Mouse (Mus musculus) CH12.LX (cell line): ENCODE measurements at regions not wholly inside any gene's neighbourhood (a gene's known extent, or its start where the extent isn't known, plus 50 kb on each side); places are given as distances from the start of the nearest gene placed in this dataset.

Experiments
- DNase-seq: peaks from one replicate; pipeline ENCODE4 v3.0.0-alpha.2; 2013; ENCODE audit errors: extremely low read depth
- H3K27ac ChIP-seq: 2 replicates; pipeline ENCODE4 v1.5.1; 2012; ENCODE audit warnings: low read depth, mild to moderate bottlenecking, control low read depth, moderate library complexity; ENCODE audit not compliant: insufficient read depth
- H3K27me3 ChIP-seq: replicated peaks from 2 replicates; pipeline ENCODE3; 2012; ENCODE audit warnings: inconsistent platforms
- H3K36me3 ChIP-seq, 2 experiments: replicated peaks in 1 of 2; 2 replicates each; pipeline versions ENCODE3 to v1.6.1; 2012; ENCODE audit warnings: inconsistent platforms in 1 of 2, low read length in 1 of 2, mild to moderate bottlenecking in 1 of 2, mixed read lengths in 1 of 2, moderate library complexity in 1 of 2; ENCODE audit not compliant: control insufficient read depth in 1 of 2, insufficient read depth in 1 of 2
- H3K4me1 ChIP-seq, 2 experiments: 2 replicates each; pipeline ENCODE4 v1.6.1; 2012; ENCODE audit warnings: inconsistent platforms in 1 of 2, moderate library complexity in 1 of 2; ENCODE audit not compliant: insufficient read depth in 2 of 2, control insufficient read depth in 1 of 2
- H3K4me2 ChIP-seq: 2 replicates; pipeline ENCODE4 v1.6.1; 2012; ENCODE audit warnings: low read depth, mild to moderate bottlenecking, control low read depth; ENCODE audit not compliant: poor library complexity, insufficient read depth, severe bottlenecking
- H3K4me3 ChIP-seq, 3 experiments: fragments of 150-350 bp in 1 of 3; sonication (generic) in 1 of 3; replicated peaks in 1 of 3; 2 replicates each; pipeline versions ENCODE3 to v1.5.1; 2011 to 2012; ENCODE audit warnings: low read depth in 2 of 3, low read length in 2 of 3, mild to moderate bottlenecking in 2 of 3, moderate library complexity in 2 of 3, control low read depth in 1 of 3, improper control_type of control experiment in 1 of 3, inconsistent platforms in 1 of 3, mixed read lengths in 1 of 3; ENCODE audit not compliant: poor library complexity in 1 of 3
- H3K79me2 ChIP-seq: replicated peaks from 2 replicates; pipeline ENCODE4 v1.6.1; 2012; ENCODE audit warnings: mild to moderate bottlenecking, moderate library complexity; ENCODE audit not compliant: control insufficient read depth, poor library complexity, insufficient read depth, severe bottlenecking; ENCODE audit errors: extremely low read depth
- H3K9ac ChIP-seq: 2 replicates; pipeline ENCODE4 v1.6.1; 2012; ENCODE audit warnings: low read depth, mild to moderate bottlenecking, control low read depth, moderate library complexity; ENCODE audit not compliant: insufficient read depth
- H3K9me3 ChIP-seq: replicated peaks from 2 replicates; pipeline ENCODE3; 2012; ENCODE audit warnings: low read length, inconsistent platforms, mixed read lengths
- CHD1 ChIP-seq: IDR thresholded peaks from 2 replicates; pipeline ENCODE4 v1.6.1; 2012; ENCODE audit warnings: low read depth, low read length, improper control_type of control experiment, inconsistent platforms
- CHD2 ChIP-seq: IDR thresholded peaks from 2 replicates; pipeline ENCODE4 v1.6.1; 2011; ENCODE audit warnings: low read length, improper control_type of control experiment
- CTCF ChIP-seq, 2 experiments: IDR thresholded peaks in 1 of 2; conservative IDR thresholded peaks in 1 of 2; 2 replicates each; pipeline ENCODE4 v1.5.1; 2011 to 2012; ENCODE audit warnings: low read depth in 2 of 2, low read length in 2 of 2, improper control_type of control experiment in 1 of 2, inconsistent platforms in 1 of 2, mild to moderate bottlenecking in 1 of 2, moderate library complexity in 1 of 2
- ELF1 ChIP-seq: IDR thresholded peaks from 2 replicates; pipeline ENCODE4 v1.6.1; 2014; ENCODE audit warnings: low read depth, mild to moderate bottlenecking, inconsistent platforms, low read length, improper control_type of control experiment
- ETS1 ChIP-seq: conservative IDR thresholded peaks from 2 replicates; pipeline ENCODE4 v1.6.1; 2012; ENCODE audit warnings: low read depth, mild to moderate bottlenecking, inconsistent platforms, low read length, improper control_type of control experiment, moderate library complexity
- GABPA ChIP-seq: IDR thresholded peaks from 2 replicates; pipeline ENCODE4 v1.6.1; 2012; ENCODE audit warnings: low read depth, low read length, improper control_type of control experiment, inconsistent platforms; ENCODE audit not compliant: insufficient replicate concordance
- MAFK ChIP-seq: IDR thresholded peaks from 2 replicates; pipeline ENCODE4 v1.6.1; 2011; ENCODE audit warnings: low read length, improper control_type of control experiment; ENCODE audit not compliant: insufficient replicate concordance
- MXI1 ChIP-seq: IDR thresholded peaks from 2 replicates; pipeline ENCODE4 v1.6.1; 2011; ENCODE audit warnings: mild to moderate bottlenecking, low read depth, low read length, improper control_type of control experiment
- POLR2A ChIP-seq: IDR thresholded peaks from 2 replicates; pipeline ENCODE4 v1.6.1; 2011; ENCODE audit warnings: low read depth, mild to moderate bottlenecking, improper control_type of control experiment, low read length
- SIN3A ChIP-seq: IDR thresholded peaks from 2 replicates; pipeline ENCODE4 v1.6.1; 2012; ENCODE audit warnings: low read length, improper control_type of control experiment, inconsistent platforms
- SMC3 ChIP-seq: IDR thresholded peaks from 2 replicates; pipeline ENCODE4 v1.6.1; 2011; ENCODE audit warnings: low read depth, low read length, improper control_type of control experiment
- TBP ChIP-seq: conservative IDR thresholded peaks from 2 replicates; pipeline ENCODE4 v1.6.1; 2011; ENCODE audit warnings: low read depth, low read length, improper control_type of control experiment
- ZC3H11A ChIP-seq: IDR thresholded peaks from 2 replicates; pipeline ENCODE4 v1.6.1; 2012; ENCODE audit warnings: low read depth, mild to moderate bottlenecking, inconsistent platforms, low read length, improper control_type of control experiment
- ZNF384 ChIP-seq: IDR thresholded peaks from 2 replicates; pipeline ENCODE4 v1.6.1; 2012; ENCODE audit warnings: low read depth, low read length, improper control_type of control experiment, inconsistent platforms
- dilution Hi-C: fragments of 300-500 bp; cut with MboI; formaldehyde crosslinking; loops from 2 replicates; pipeline ENCODE4 v1.14.3; 2020; ENCODE audit warnings: low sequenced_read_pairs; ENCODE audit not compliant: extremely low pct_unique_long_range_greater_than_20kb, extremely low pct_ligation_motif_present
- in situ Hi-C: fragments of 300-500 bp; cut with MboI; formaldehyde crosslinking; loops from 3 replicates; pipeline ENCODE4 v1.14.3; 2019; ENCODE audit warnings: low sequenced_read_pairs, low pct_ligation_motif_present, low pct_unique_long_range_greater_than_20kb, mixed read lengths

DNA sequence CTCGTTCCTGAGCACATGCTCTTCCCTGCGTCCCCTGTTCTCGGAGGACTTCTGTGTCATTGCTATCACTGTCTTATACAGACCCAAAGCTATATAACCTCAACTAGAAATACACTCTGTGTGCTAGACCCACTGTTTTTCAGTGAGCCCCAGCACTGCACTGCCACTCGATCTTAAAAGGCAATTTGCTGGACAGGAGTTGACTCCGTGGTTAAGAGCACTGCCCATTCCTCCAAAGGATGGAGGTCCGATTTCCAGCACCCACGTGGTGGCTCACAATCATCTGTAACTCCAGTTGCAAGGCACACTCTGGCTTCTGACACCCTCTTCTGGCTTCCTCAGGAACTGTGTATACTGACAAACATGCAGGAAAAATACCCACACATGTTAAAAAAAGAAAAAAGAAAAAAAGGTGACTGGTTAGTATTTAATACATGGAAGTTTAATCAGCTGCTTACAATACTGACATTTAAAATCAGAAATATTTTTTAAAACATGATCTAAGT is 188.3 kb upstream of the Mkln1 start:
- Histone ChIP-seq H3K4me2 (no peak overlapping the region), H3K4me1 (peaks cover 6 to 54% of the 10 kb centered on the region in 2 experiments), H3K27ac (no peak overlapping the region), H3K9ac (no peak overlapping the region), H3K36me3 (peaks cover 11 to 83% of the 10 kb centered on the region in 2 experiments), H3K79me2 (peaks cover 18% of the 10 kb centered on the region), H3K27me3 (no peaks in the 10 kb centered on the region), H3K4me3 (no peak overlapping the region), H3K9me3 (no peaks in the 10 kb centered on the region)
- dilution Hi-C loops (no loop called here), in situ Hi-C loops (loop anchor here (25.0 kb wide), 1 partner anchor 177 kb away; the partner anchor contains the start of gene Mkln1)
- DNase-seq = no peak
- TF ChIP-seq ZNF384 = no peak
- no peak for TF ChIP-seq ELF1
- TF ChIP-seq SIN3A = no peak
- TF ChIP-seq MXI1 = no peak
- TF ChIP-seq MAFK = no peak
- TF ChIP-seq CHD2 = no peak
- TF ChIP-seq POLR2A = no peak
- peak in 1 of 2 experiments; percentile 21; a peak in 1 of 4 replicates for TF ChIP-seq CTCF (conservative IDR thresholded peaks at IDR 0.05 in 1 of 2, IDR thresholded peaks at IDR 0.05 in 1 of 2; ENCODE audit: low read depth in 2 of 2, low read length in 2 of 2)

DNA sequence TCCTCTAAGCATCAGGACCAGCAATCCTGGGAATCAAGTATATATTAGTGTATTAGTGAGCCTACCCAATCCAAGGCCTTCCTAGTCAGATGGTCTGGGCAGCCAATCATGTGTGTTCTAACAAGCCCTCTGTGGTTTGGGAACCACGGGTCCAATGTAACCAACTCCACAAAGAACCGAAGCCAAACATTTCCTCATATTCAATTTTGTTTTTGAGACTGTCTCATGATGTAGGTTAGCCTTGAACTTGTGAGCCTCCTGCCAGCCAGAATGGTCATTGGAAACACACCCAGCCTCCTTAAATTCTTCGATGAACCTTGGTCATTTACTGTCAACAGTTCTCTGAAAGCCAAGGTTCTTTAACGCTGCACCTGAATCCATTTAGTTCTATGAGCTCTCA is 187.4 kb upstream of the Mkln1 start:
- Histone ChIP-seq H3K36me3 (peaks cover 11 to 87% of the 10 kb centered on the region in 2 experiments), H3K4me1 (peaks cover 6 to 63% of the 10 kb centered on the region in 2 experiments), H3K9me3 (no peaks in the 10 kb centered on the region), H3K27me3 (no peaks in the 10 kb centered on the region), H3K4me2 (no peak overlapping the region), H3K9ac (no peak overlapping the region), H3K27ac (no peak overlapping the region), H3K4me3 (no peak overlapping the region), H3K79me2 (peaks cover 21% of the 10 kb centered on the region)
- TF ChIP-seq ZC3H11A (no peak), CTCF (conservative IDR thresholded peaks at IDR 0.05 in 1 of 2, IDR thresholded peaks at IDR 0.05 in 1 of 2; ENCODE audit: low read depth in 2 of 2, low read length in 2 of 2) (no peak), ETS1 (no peak), TBP (no peak), GABPA (no peak), SMC3 (no peak), ELF1 (no peak), CHD1 (no peak), SIN3A (no peak)
- no peak for DNase-seq
- dilution Hi-C loops = no loop called here
- in situ Hi-C loops = loop anchor here (25.0 kb wide), 1 partner anchor 176 kb away; the partner anchor contains the start of gene Mkln1
